Mouse (Mus musculus) heart, adult 11 months (tissue): ENCODE measurements around the gene Mttp.

Experiments used
- DNase-seq: peaks from one replicate; pipeline ENCODE4 v3.0.0; 2022

Mttp gene

GRCm38 (mm10) chr3:138133916-138134315 is 10.9 kb downstream of the Mttp start:
- DNase-seq, result no peak

DNA sequence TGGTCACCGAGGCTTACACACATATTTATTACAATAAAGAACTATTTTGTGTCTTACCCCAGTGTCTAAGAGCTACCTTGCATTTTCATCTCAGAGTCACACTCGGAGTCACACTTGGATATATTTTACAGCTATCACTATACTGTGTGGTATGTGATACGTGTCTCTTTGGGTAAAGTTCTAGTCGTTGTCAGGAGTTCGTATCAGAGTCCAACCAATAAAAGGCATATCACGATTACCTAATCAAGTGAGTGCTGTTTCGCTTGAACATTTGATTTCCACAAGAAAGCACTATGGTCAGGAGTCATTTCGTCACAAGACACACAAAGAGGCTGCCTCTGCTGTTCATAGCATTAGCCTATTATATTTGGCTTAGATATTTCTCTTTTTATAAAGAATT is 11.3 kb downstream of the Mttp start:
- no peak for DNase-seq

DNA sequence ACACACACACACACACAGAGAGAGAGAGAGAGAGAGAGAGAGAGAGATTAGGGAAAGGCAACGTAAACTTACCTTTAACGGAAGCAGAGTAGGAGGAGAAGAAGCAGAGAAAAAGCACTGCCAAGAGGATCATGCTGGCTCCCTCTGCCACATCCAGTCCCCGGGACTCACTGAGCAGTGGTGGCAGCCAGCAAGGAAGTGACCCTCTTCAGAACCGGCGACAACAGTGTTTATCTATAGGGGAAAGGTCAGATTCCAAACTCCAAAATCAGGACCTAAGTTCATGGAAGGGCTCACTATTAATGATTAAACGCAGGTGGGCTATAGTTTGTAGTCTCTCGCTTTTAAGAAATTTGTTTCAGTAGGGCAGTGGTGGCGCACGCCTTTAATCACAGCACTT is 13.6 kb downstream of the Mttp start:
- no peak for DNase-seq

- DNase-seq, result no peak
These were observed 14.1 kb downstream of the Mttp start for GRCm38 (mm10) chr3:138130692-138131091.

GRCm38 (mm10) chr3:138129110-138129509 is 15.7 kb downstream of the Mttp start:
- no peak for DNase-seq

GRCm38 (mm10) chr3:138123842-138124241 is 20.9 kb downstream of the Mttp start:
- peak; percentile 85 for DNase-seq

- DNase-seq, result no peak
These were observed 23.3 kb downstream of the Mttp start for GRCm38 (mm10) chr3:138121461-138121860.

- peak; percentile 85 for DNase-seq
These were observed 25.2 kb downstream of the Mttp start for GRCm38 (mm10) chr3:138119444-138120105.

DNA sequence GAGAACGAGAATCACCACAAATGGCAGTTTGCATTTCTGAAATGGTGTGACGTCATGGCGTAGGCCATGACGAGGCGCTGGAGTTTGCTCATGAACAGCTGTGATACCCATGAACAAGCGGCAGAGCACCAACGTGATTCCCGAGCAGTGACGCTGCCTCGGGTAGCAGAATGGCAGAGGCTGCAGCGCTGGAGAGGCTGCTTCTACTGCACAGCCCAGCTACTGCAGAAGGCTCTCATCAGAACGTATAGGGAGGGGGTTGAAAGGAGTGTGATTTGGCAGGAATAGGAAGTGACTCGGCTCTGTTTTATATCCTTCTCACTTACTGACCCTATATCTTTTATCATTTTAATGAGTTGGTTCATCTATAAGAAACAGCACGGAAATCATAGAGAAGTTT is 25.9 kb downstream of the Mttp start:
- DNase-seq, result peak; percentile 87

DNA sequence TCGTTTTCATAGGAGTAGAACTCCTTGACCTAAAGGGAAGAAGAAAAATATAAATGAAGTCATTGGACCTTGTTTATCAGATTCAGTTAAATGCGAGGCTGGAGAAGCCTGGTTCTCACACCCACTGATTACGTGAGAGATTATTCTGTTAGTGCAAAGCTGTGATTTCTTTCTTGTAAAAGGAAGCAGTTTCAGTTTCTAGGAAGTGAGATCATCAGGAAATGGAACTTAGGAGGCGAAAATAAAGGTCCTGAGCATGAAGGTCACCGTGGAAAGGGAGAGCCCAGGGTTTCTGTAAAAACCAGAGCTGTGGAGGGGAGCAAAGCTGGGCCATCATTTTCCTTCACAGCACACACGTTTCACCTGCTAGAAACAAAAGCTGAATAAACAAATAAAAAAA is 26.4 kb downstream of the Mttp start:
- no peak for DNase-seq

GRCm38 (mm10) chr3:138116871-138117270 is 27.9 kb downstream of the Mttp start:
- DNase-seq, result peak; percentile 96

DNA sequence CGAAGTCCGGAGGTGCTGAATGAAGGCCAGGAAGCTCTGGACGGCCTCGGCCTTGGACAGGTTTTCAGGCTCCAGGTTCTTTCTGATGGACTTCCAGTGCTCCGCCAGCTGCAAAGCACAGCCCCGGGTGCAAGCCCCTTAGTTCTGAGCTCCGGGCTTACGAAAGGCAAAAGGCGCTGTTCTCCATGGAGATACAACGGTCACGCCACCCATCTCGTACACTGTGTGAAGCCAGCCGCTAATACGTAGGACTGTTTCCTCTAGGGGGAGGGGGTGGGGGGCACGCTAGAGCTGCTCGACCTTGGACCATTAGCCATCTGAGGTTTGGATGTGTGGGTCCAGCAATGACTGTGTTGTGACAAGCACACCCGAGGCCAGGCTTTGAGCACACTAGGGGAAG is 30.7 kb downstream of the Mttp start:
- no peak for DNase-seq

GRCm38 (mm10) chr3:138110910-138111782 is 33.6 kb downstream of the Mttp start:
- DNase-seq, result peak; percentile 72

- DNase-seq, result no peak
These were observed 37.9 kb downstream of the Mttp start for GRCm38 (mm10) chr3:138106887-138107286.

DNA sequence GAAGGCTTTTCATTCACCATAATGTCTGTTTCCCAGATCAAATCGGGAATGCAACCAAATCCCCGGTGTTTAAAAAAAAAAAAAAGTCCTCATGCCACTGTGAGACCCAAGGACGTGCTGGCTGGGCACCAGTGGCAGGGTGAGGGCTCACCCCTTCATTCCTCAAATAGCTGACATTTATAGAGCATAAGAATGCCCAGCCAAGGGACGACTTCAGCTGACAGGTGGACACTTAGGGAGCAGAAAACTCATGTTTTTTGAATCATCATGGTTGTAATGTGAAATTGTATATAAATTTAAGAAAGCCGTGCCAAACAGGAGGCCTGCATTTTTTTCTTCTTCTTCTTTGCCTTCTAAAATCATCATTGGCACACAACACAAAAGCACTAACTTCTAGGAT is 39.7 kb downstream of the Mttp start:
- no peak for DNase-seq

- peak; percentile 84 for DNase-seq
These were observed 41.1 kb downstream of the Mttp start for GRCm38 (mm10) chr3:138103690-138104089.

GRCm38 (mm10) chr3:138101936-138102335 is 42.8 kb downstream of the Mttp start:
- no peak for DNase-seq

- no peak for DNase-seq
These were observed 47.0 kb downstream of the Mttp start for GRCm38 (mm10) chr3:138097718-138098117.

GRCm38 (mm10) chr3:138096263-138097028 is 48.3 kb downstream of the Mttp start:
- DNase-seq, result no peak

DNA sequence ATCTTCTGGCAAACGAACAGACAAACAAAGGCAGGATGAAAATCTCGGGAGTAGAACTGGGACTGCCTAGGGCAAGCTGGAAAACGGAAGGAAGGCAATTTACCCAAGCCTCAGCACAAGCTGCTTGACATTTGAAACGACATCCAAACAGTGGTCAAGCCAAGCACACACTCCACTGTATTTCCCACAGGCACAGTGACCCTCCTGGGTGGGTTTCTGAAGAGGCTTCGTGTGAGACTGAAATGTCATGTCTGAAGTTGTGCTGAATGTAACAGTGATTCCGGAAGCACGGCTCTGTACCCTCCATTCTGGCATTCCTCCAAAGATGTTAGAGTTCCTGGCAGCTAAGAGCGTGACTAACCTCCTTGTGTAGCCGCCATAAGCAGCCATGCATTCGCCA is 49.0 kb downstream of the Mttp start:
- no peak for DNase-seq

- DNase-seq, result no peak
These were observed 49.5 kb downstream of the Mttp start for GRCm38 (mm10) chr3:138095301-138095700.

- no peak for DNase-seq
These were observed 60.9 kb downstream of the Mttp start for GRCm38 (mm10) chr3:138083896-138084295.

GRCm38 (mm10) chr3:138083073-138083637 is 61.6 kb downstream of the Mttp start:
- no peak for DNase-seq
